Mouse (Mus musculus): ENCODE measurements around the gene Bax.

Gene Bax

GRCm38 (mm10) chr7:45415636-45416035 is 51.1 kb downstream of the Bax start:
- DNase-seq (ENCODE audit: low spot score) = no peak

DNA sequence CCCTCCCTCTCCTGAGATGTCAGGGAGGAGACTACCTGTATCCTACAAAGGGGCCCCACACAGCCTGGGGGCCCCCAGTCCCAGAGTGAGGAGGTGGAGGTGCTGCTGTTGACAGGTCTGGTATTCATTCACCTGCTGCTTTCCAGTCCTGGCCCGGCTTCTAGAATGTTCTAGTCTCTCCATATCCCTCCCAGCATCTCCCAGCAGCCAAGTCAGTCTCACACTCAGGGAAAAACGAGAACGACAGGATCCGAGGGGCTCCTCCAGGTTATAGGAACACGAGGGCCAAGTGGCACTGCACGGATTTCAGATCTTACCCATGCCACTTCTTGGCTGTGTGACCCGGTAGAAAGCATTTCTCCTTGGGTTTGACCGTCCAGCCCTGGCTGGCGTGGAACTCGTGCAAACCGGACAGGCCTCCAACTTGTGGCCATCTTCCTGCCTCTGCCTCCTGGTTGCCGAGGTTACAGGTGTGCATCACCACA is 51.9 kb downstream of the Bax start:
- DNase-seq (ENCODE audit: low spot score) = no peak

DNA sequence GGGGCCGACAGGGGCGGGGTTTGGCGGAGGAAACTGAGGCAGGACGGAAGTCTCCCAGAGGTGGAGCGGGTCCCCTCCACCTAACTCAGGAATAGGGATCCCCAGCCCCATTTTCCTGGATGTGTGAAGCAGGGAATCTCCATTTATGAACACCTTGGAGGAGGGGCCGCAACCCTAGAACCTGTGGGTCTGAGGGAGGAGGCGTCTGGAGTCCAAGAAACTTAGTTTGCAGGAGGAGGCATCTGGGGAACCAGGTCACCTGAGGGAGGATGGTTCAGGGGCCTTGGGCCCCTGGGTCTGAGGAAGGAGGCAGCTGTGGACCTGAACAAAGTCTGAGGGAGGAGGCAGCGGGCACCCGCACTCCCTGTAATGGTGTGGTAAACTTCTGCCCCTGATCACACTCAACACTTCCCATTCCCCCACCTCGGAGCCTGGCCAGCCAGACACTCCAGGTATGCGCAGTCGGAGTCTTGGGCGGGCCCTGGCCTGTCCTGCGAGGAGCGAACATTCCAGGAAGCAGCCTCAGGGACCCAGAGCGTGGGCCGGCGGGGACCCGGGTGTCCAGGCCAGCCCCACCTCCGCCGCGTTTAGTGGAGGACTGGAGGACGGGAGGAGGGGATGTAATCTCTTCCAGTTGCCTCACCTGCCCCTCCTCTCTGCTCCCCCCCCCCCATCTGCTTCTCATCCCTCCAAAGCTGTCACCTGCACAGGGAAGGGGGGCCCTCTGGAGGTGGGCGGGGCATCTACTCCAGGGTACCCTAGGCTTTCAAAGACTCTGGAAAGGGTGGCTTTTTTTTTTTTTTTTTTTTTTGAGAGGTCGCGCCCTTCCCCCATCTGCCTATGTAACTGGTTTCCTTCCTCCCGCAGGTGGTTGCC is 52.6 kb downstream of the Bax start:
- no peak for DNase-seq (ENCODE audit: low spot score)

DNA sequence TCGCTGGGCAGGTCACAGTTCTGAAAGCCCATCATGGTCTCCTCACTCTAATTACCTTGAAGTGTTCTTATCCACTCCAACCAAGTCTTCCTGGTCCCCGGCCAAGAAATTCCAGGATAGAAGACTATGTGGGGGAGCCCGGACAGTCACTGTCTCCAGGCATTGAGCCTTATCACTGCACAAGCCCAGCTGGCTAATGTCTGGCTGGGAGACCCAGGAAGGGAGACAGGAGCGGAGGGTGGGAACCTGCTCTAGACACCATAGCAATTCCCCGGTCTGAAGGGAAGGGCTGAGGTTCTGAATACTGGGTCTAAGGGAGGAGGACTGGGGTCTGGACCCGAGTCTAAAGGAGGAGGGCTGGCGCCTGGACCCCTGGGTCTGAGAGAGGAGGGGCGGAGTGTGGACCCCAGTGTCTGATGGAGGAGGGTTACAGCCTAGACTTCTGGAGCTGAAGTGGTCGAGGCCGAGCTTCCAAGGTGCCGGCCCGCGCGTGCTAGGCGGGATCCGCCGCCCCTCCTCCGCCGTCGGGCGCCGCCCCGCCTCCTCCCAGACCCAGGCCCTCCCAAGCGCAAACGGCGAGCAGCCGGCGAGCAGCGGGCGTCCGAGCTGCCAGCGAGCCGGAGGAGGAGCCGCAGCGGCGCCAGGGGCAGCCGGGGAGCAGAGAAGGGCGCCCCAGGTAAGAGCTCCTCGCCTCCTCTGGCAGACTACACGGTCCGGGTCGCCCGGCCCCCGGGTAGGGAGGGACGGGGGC is 53.4 kb downstream of the Bax start, which contains the start of gene Ntf5:
Gene Ntf5, plus strand, starts transcription at position 583 of the 751 bp plus-strand sequence.
- DNase-seq (ENCODE audit: low spot score) = no peak

- no peak for DNase-seq (ENCODE audit: low spot score)
These were observed 54.3 kb downstream of the Bax start for GRCm38 (mm10) chr7:45412421-45412820.

Data from layer of hippocampus, adult 11-12 months (tissue).